Mouse (Mus musculus): Measurements from ENCODE around the gene Nop53.

DNA sequence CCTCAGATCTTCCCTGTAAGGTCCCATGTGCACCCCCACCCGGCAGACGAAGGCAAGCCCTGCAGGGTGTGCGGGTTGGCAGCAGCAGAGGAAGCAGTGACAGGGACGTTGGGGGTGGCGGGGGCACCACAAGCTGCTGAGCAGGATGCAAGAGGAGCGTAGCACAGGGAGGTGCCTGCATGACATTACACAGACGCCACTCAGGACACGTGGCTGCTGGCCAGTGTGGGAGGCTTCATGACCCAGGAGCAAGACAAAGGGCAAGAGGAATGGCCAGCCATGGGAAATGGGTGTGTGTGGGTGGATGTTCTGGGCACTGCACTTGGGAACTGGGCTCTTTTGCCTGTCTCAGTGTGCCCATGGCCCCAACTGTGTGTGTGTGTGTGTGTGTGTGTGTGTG lies 34.4 kb upstream of the Nop53 start:
- TF ChIP-seq MYOG (IDR thresholded peaks at IDR 0.05; ENCODE audit: control insufficient read depth in 1 of 3, insufficient read depth in 1 of 3, insufficient read length in 2 of 3, low read depth in 2 of 3) (no peak), POLR2A (IDR thresholded peaks at IDR 0.05; ENCODE audit: insufficient read length, low read depth) (no peak), CEBPB (IDR thresholded peaks at IDR 0.05; ENCODE audit: insufficient read depth, poor library complexity, severe bottlenecking) (no peak), SRF (IDR thresholded peaks at IDR 0.05; ENCODE audit: control insufficient read depth, insufficient read length, low read depth) (no peak), MAX (IDR thresholded peaks at IDR 0.05; ENCODE audit: low read depth) (no peak)
